Mouse (Mus musculus) CH12.LX (cell line): ENCODE measurements around the gene Smim20. TPM values are rescaled to one million over a fixed set of nuclear protein-coding genes. Genes with fewer than 3 reads are reported as not detected.

Experiments used
- DNase-seq: peaks from one replicate; pipeline ENCODE4 v3.0.0-alpha.2; 2013; ENCODE audit errors: extremely low read depth
- H3K27ac ChIP-seq: 2 replicates; pipeline ENCODE4 v1.5.1; 2012; ENCODE audit warnings: low read depth, mild to moderate bottlenecking, control low read depth, moderate library complexity; ENCODE audit not compliant: insufficient read depth
- H3K27me3 ChIP-seq: replicated peaks from 2 replicates; pipeline ENCODE3; 2012; ENCODE audit warnings: inconsistent platforms
- H3K36me3 ChIP-seq, 2 experiments: replicated peaks in 1 of 2; 2 replicates each; pipeline versions ENCODE3 to v1.6.1; 2012; ENCODE audit warnings: inconsistent platforms in 1 of 2, low read length in 1 of 2, mild to moderate bottlenecking in 1 of 2, mixed read lengths in 1 of 2, moderate library complexity in 1 of 2; ENCODE audit not compliant: control insufficient read depth in 1 of 2, insufficient read depth in 1 of 2
- H3K4me1 ChIP-seq, 2 experiments: 2 replicates each; pipeline ENCODE4 v1.6.1; 2012; ENCODE audit warnings: inconsistent platforms in 1 of 2, moderate library complexity in 1 of 2; ENCODE audit not compliant: insufficient read depth in 2 of 2, control insufficient read depth in 1 of 2
- H3K4me2 ChIP-seq: 2 replicates; pipeline ENCODE4 v1.6.1; 2012; ENCODE audit warnings: low read depth, mild to moderate bottlenecking, control low read depth; ENCODE audit not compliant: poor library complexity, insufficient read depth, severe bottlenecking
- H3K4me3 ChIP-seq, 3 experiments: fragments of 150-350 bp in 1 of 3; sonication (generic) in 1 of 3; replicated peaks in 1 of 3; 2 replicates each; pipeline versions ENCODE3 to v1.5.1; 2011 to 2012; ENCODE audit warnings: low read depth in 2 of 3, low read length in 2 of 3, mild to moderate bottlenecking in 2 of 3, moderate library complexity in 2 of 3, control low read depth in 1 of 3, improper control_type of control experiment in 1 of 3, inconsistent platforms in 1 of 3, mixed read lengths in 1 of 3; ENCODE audit not compliant: poor library complexity in 1 of 3
- H3K79me2 ChIP-seq: replicated peaks from 2 replicates; pipeline ENCODE4 v1.6.1; 2012; ENCODE audit warnings: mild to moderate bottlenecking, moderate library complexity; ENCODE audit not compliant: control insufficient read depth, poor library complexity, insufficient read depth, severe bottlenecking; ENCODE audit errors: extremely low read depth
- H3K9ac ChIP-seq: 2 replicates; pipeline ENCODE4 v1.6.1; 2012; ENCODE audit warnings: low read depth, mild to moderate bottlenecking, control low read depth, moderate library complexity; ENCODE audit not compliant: insufficient read depth
- H3K9me3 ChIP-seq: replicated peaks from 2 replicates; pipeline ENCODE3; 2012; ENCODE audit warnings: low read length, inconsistent platforms, mixed read lengths
- BHLHE40 ChIP-seq: IDR thresholded peaks from 2 replicates; pipeline ENCODE4 v1.6.1; 2011; ENCODE audit warnings: mild to moderate bottlenecking, low read depth, low read length, improper control_type of control experiment
- E2F4 ChIP-seq: IDR thresholded peaks from 2 replicates; pipeline ENCODE4 v1.6.1; 2011; ENCODE audit warnings: low read depth, low read length, improper control_type of control experiment; ENCODE audit not compliant: insufficient replicate concordance
- MEF2A ChIP-seq: IDR thresholded peaks from 2 replicates; pipeline ENCODE4 v1.6.1; 2014; ENCODE audit warnings: low read depth, mild to moderate bottlenecking, inconsistent platforms, low read length, improper control_type of control experiment, borderline replicate concordance
- USF2 ChIP-seq: conservative IDR thresholded peaks from 2 replicates; pipeline ENCODE4 v1.6.1; 2011; ENCODE audit warnings: low read depth, low read length, improper control_type of control experiment
- ZC3H11A ChIP-seq: IDR thresholded peaks from 2 replicates; pipeline ENCODE4 v1.6.1; 2012; ENCODE audit warnings: low read depth, mild to moderate bottlenecking, inconsistent platforms, low read length, improper control_type of control experiment
- dilution Hi-C: fragments of 300-500 bp; cut with MboI; formaldehyde crosslinking; loops from 2 replicates; pipeline ENCODE4 v1.14.3; 2020; ENCODE audit warnings: low sequenced_read_pairs; ENCODE audit not compliant: extremely low pct_unique_long_range_greater_than_20kb, extremely low pct_ligation_motif_present
- in situ Hi-C: fragments of 300-500 bp; cut with MboI; formaldehyde crosslinking; loops from 3 replicates; pipeline ENCODE4 v1.14.3; 2019; ENCODE audit warnings: low sequenced_read_pairs, low pct_ligation_motif_present, low pct_unique_long_range_greater_than_20kb, mixed read lengths
- polyA plus RNA-seq: library from polyadenylated mRNA; unstranded; fragments of >175 nt; gene quantifications from 2 replicates; pipeline ENCODE4 v1.2.1, GENCODE M21; 2012; ENCODE audit warnings: low read depth; ENCODE audit not compliant: insufficient read length
- total RNA-seq, 2 experiments: library from RNA; depleted of rRNA; stranded (reverse); fragments of 300-350 nt in 1 of 2; fragments of >200 nt in 1 of 2; gene quantifications; 2 replicates each; pipeline ENCODE4 v1.2.3; 2012 to 2014

Smim20 gene
- total and polyA plus RNA-seq, 3 experiments: 52.1 to 93.5 (median 54.3) TPM

DNA sequence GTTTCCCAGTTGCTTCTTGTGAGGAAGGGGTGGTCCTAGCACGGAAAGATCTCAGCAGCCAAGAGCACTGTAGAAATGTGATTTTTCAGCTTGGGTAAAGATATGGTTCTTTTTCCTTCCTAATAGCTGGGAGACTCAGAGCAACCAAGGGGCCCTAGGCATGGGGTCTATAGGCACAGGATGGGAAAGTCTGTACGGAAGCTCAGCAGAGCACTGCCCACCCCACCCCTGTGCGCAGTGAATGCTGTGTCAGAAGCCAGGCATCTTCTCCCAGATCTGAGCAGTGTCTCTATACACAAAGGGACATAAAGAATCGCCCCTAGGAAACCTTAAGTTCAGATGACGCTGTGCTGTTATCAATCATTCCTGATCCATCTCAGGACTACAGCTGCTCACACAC, 59.6 kb downstream of the Smim20 start:
- Histone ChIP-seq H3K4me3 (no peak overlapping the region), H3K4me2 (no peak overlapping the region), H3K27ac (no peak overlapping the region), H3K79me2 (no peaks in the 10 kb centered on the region), H3K4me1 (peaks cover 0 to 3% of the 10 kb centered on the region in 2 experiments; a peak in 2 of 4 replicates), H3K36me3 (no peaks in the 10 kb centered on the region), H3K9me3 (no peaks in the 10 kb centered on the region), H3K27me3 (peaks cover 9% of the 10 kb centered on the region), H3K9ac (no peak overlapping the region)
- in situ Hi-C loops (loop anchor here (10.0 kb wide), 1 partner anchor 788 kb away; no protein-coding TSS in a partner anchor), dilution Hi-C loops (no loop called here)
- TF ChIP-seq ZC3H11A (no peak), MEF2A (no peak), USF2 (no peak), BHLHE40 (no peak), E2F4 (no peak)
- DNase-seq: no peak

Other genes starting within 250 kb of the Smim20 start
- gene Slc34a2, start 229.0 kb upstream of the Smim20 start, total RNA-seq (2012; rRNA removed): not detected in 2 replicates
- gene Slc34a2, start 229.0 kb upstream of the Smim20 start, total RNA-seq (2014; rRNA removed): not detected in 2 replicates
- gene Slc34a2, start 229.0 kb upstream of the Smim20 start, polyA plus RNA-seq: not detected in 2 replicates
- 0.17 and 0.34 TPM in 2 replicates for gene Sel1l3, start 53.2 kb upstream of the Smim20 start, total RNA-seq (2012; rRNA removed)
- gene Sel1l3, start 53.2 kb upstream of the Smim20 start, total RNA-seq (2014; rRNA removed): 0.14 and 0.28 TPM in 2 replicates
- 0.71 and 0.76 TPM in 2 replicates for gene Sel1l3, start 53.2 kb upstream of the Smim20 start, polyA plus RNA-seq
- 34.4 and 40.5 TPM in 2 replicates for gene Rbpj, start 199.1 kb downstream of the Smim20 start, total RNA-seq (2012; rRNA removed)
- 62.8 and 65.0 TPM in 2 replicates for gene Rbpj, start 199.1 kb downstream of the Smim20 start, total RNA-seq (2014; rRNA removed)
- gene Rbpj, start 199.1 kb downstream of the Smim20 start, polyA plus RNA-seq: 58.3 and 61.3 TPM in 2 replicates